Mouse (Mus musculus) limb, embryonic 12.5 days (tissue): ENCODE measurements around the gene Tob1. TPM values are rescaled to one million over a fixed set of nuclear protein-coding genes. Genes with fewer than 3 reads are reported as not detected.

Experiments used
- ATAC-seq: fragments of 200-750 bp; cut with Nextera tagmentation; 2 replicates; pipeline ENCODE4 v1.8.0; 2017; ENCODE audit warnings: low read depth, moderate TSS enrichment; ENCODE audit not compliant: insufficient number of reproducible peaks, insufficient read depth, low FRiP score, low TSS enrichment
- H3K27ac ChIP-seq: fragments of 300-500 bp; sonication (generic); 2 replicates; pipeline ENCODE4 v1.5.1; 2016; ENCODE audit warnings: mild to moderate bottlenecking, moderate library complexity
- H3K27me3 ChIP-seq: fragments of 300-500 bp; sonication (generic); 2 replicates; pipeline ENCODE4 v1.6.1; 2016; ENCODE audit warnings: mild to moderate bottlenecking, moderate library complexity
- H3K36me3 ChIP-seq: fragments of 300-500 bp; sonication (generic); 2 replicates; pipeline ENCODE4 v1.6.1; 2016; ENCODE audit warnings: mild to moderate bottlenecking, moderate library complexity
- H3K4me1 ChIP-seq: fragments of 300-500 bp; sonication (generic); replicated peaks from 2 replicates; pipeline ENCODE4 v1.6.1; 2016
- H3K4me2 ChIP-seq: fragments of 300-500 bp; sonication (generic); 2 replicates; pipeline ENCODE4 v1.6.1; 2016; ENCODE audit warnings: mild to moderate bottlenecking, moderate library complexity
- H3K4me3 ChIP-seq: fragments of 300-500 bp; sonication (generic); replicated peaks from 2 replicates; pipeline ENCODE4 v1.5.1; 2016; ENCODE audit warnings: mild to moderate bottlenecking
- H3K9ac ChIP-seq: fragments of 300-500 bp; sonication (generic); replicated peaks from 2 replicates; pipeline ENCODE4 v1.6.1; 2016; ENCODE audit warnings: mild to moderate bottlenecking, moderate library complexity
- H3K9me3 ChIP-seq: fragments of 300-500 bp; sonication (generic); 2 replicates; pipeline ENCODE4 v1.6.1; 2016; ENCODE audit warnings: mild to moderate bottlenecking, moderate library complexity
- WGBS: fragments of 180-500 bp; shearing (Covaris S2); methylation state at CpG from one replicate; pipeline ENCODE4 v1.1.7; 2016; 5-methylcytosine and 5-hydroxymethylcytosine counted together
- polyA plus RNA-seq: library from polyadenylated mRNA; unstranded; fragments of >200 nt; fragmentation: Nextera tagmentation; extraction: Ambion mirVana; gene quantifications from 2 replicates; pipeline ENCODE4 v1.2.1, GENCODE M21; 2016

Tob1 gene
- polyA plus RNA-seq = 36.8 and 37.1 TPM in 2 replicates

DNA sequence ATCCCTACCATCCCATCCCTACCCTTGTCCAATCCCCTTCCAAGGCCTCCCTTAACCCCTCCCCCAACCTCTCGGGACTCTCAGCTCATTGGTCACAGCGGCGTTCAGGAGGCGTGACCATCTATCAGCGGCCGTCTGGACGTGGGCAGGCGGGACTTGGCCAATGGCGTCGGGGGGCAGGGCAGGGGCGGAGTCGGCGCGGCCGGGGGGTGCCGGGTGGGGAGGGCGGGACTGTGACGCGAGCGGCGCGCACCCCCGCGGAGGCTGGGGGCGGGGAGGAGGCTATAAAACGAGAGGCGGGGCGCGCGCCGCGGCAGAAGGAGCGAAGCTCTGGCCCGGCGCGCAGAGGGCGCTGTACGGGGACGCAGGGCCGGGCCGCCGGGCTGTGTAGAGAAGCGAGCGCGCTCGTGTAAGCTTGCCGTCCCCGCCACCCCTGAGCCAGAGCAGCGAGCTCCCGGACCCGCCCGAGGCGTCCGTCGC, at the start of gene Tob1:
Gene Tob1, plus strand, starts transcription at position 331 of the 480 bp plus-strand sequence.
- ATAC-seq = peak; percentile 96
- Histone ChIP-seq H3K27me3 (no peaks in the 10 kb centered on the region), H3K4me2 (peak within 1 kb of the TSS; percentile 93), H3K9me3 (no peaks in the 10 kb centered on the region), H3K9ac (peak within 1 kb of the TSS; percentile 95), H3K27ac (peak within 1 kb of the TSS; percentile 99), H3K4me3 (peak within 1 kb of the TSS; percentile 96), H3K4me1 (peaks cover 25% of the 10 kb centered on the region), H3K36me3 (peaks cover 16% of the 10 kb centered on the region)
- WGBS = 1% methylated on average over 29 of the region's 55 CpGs

DNA sequence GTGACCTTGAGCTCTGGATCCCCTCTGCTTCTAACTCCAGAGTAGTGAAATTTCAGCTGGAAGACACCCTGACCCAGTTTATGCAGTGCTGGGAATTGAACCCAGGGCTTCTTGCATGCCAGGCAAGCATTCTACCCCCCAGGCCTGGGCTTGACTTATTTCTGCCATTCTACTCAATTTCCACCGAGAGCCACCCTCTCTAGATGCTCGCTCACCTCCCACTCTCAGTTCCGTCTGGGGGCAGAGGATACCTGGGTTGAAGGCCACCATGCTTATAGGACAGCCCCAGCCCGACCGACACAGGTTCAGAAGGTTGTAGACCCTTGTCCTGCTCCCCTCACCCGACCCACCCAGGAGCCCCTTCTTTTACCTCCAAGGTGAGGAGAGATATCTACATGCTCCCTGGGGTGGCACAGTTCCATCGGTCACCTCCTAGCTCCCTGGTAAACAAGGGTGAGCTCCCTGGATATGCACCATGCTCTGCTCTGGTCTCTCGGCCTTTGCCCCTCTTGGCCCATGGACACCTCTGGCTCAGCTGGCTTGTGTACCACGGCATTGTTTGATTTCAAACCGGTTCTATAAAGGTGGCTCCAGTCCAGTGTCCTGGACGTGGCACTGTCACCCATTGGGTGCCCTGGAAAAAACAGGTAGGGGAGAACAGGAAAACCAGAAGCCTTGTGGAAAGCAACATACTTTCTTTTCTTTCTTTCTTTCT, 49.2 kb upstream of the Tob1 start:
- no peak overlapping the region for H3K4me3 ChIP-seq
- no peaks in the 10 kb centered on the region for H3K36me3 ChIP-seq
- ATAC-seq = no peak
- 0 out of 2 replicates have a peak overlapping the region, but pooled peaks have one; percentile 92 for H3K27ac ChIP-seq
- WGBS = 87% methylated on average over 11 of the region's 11 CpGs
- no peaks in the 10 kb centered on the region for H3K9me3 ChIP-seq
- peaks cover 8% of the 10 kb centered on the region for H3K27me3 ChIP-seq
- H3K4me1 ChIP-seq = peaks cover 33% of the 10 kb centered on the region
- no peak overlapping the region for H3K9ac ChIP-seq
- no peak overlapping the region for H3K4me2 ChIP-seq

DNA sequence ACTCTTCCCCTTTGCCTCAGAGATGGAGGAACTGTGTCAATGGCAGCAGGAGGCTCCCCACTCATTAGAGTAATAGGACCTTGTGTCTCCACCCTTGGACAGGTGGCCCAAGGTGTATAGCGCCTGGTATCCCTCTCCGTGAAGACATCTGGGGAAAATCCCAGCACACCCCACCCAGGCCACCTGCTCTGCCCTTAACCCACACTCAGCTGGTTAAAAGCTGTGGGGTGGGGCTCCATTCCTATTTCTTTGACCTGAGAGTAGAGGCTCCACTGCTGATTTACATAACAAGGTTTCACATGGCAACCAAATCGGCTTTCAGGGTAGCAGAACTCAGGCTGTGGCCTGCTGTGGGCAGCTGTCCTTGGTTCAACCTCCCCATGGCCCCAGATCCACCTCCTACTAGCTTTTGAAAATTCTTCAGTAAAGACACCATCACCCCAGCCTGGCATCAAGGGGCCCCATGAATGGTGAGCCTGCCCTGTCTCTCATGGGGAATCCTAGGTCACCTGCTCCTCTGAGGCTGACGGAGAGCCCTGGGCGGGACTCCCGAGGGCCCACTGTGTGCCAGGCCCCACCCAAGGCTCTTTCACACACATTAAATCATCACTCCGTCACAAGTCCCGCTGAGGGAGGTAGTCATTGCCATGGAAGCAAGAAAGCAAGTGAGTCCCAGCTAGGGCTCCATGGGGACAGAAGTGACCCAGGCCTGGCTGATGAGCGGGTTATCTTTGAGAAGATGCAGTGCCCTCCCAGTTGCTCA, 48.1 kb upstream of the Tob1 start:
- Histone ChIP-seq H3K27ac (no peak overlapping the region), H3K9me3 (no peaks in the 10 kb centered on the region), H3K9ac (no peak overlapping the region), H3K27me3 (peaks cover 8% of the 10 kb centered on the region), H3K36me3 (no peaks in the 10 kb centered on the region), H3K4me1 (peaks cover 33% of the 10 kb centered on the region), H3K4me2 (no peak overlapping the region), H3K4me3 (no peak overlapping the region)
- ATAC-seq = no peak
- WGBS = 69% methylated on average over 9 of the region's 9 CpGs

DNA sequence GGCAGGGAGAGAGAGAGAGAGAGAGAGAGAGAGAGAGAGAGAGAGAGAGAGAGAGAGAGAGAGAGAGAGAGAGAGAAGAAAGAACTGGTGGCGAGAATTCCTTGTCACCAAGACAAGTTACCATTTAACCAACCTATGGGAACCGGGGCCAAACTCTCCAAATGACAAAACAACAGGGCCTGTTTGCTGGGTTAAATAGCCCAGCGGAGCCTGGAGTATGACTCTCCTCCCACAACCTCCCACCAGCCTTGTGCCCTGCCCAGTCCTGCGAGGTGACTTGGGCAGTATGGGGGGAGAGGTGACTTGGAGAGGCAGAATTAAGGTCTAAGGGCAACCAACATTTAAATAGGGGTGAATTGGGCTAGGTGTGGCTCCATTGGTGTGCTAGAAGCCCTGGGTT, 45.5 kb upstream of the Tob1 start:
- WGBS = 73% methylated on average over 4 of the region's 4 CpGs
- H3K4me2 ChIP-seq = no peak overlapping the region

GRCm38 (mm10) chr11:94168238-94168637, 43.0 kb upstream of the Tob1 start:
- Histone ChIP-seq H3K9me3 (no peaks in the 10 kb centered on the region), H3K4me2 (no peak overlapping the region), H3K9ac (no peak overlapping the region), H3K36me3 (no peaks in the 10 kb centered on the region), H3K27me3 (no peaks in the 10 kb centered on the region), H3K4me1 (no peaks in the 10 kb centered on the region), H3K4me3 (no peak overlapping the region), H3K27ac (no peak overlapping the region)
- 81% methylated on average over 5 of the region's 5 CpGs for WGBS
- no peak for ATAC-seq

More for the DNA sequence above, 45.5 kb upstream of the Tob1 start:
- Histone ChIP-seq H3K9ac (no peak overlapping the region), H3K36me3 (no peaks in the 10 kb centered on the region), H3K4me1 (peaks cover 8% of the 10 kb centered on the region), H3K4me3 (no peak overlapping the region), H3K27ac (no peak overlapping the region), H3K27me3 (peaks cover 8% of the 10 kb centered on the region), H3K9me3 (no peaks in the 10 kb centered on the region)
- no peak for ATAC-seq

DNA sequence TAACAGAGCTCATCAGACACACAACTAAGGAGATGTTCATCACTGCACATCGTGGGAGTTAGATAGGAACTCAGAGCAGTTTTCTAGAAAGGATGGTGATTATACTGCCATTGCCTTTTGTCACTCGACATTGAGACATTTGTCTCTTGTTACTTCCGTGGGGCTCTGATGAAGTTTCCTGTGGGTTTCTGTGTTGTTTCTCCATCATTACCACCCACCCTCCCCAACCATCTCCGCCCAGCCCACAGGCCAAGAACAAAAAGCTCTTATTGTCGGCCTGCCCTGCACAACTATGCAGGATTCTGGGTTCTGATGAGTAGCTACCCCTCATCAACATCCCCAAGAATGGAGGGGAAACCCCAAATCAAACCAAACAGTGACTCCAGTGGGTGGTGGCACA, 41.7 kb upstream of the Tob1 start:
- Histone ChIP-seq H3K36me3 (no peaks in the 10 kb centered on the region), H3K4me2 (no peak overlapping the region), H3K9ac (no peak overlapping the region), H3K27me3 (no peaks in the 10 kb centered on the region), H3K4me1 (no peaks in the 10 kb centered on the region), H3K4me3 (no peak overlapping the region), H3K27ac (no peak overlapping the region), H3K9me3 (no peaks in the 10 kb centered on the region)
- ATAC-seq = no peak
- 73% methylated on average over 5 of the region's 5 CpGs for WGBS

GRCm38 (mm10) chr11:94171691-94172090, 39.6 kb upstream of the Tob1 start:
- ATAC-seq = no peak
- no peaks in the 10 kb centered on the region for H3K36me3 ChIP-seq
- H3K4me2 ChIP-seq = no peak overlapping the region
- no peak overlapping the region for H3K27ac ChIP-seq
- WGBS = 89% methylated on average over 5 of the region's 5 CpGs
- H3K9me3 ChIP-seq = no peaks in the 10 kb centered on the region
- H3K4me1 ChIP-seq = peaks cover 7% of the 10 kb centered on the region
- no peak overlapping the region for H3K9ac ChIP-seq
- H3K27me3 ChIP-seq = no peaks in the 10 kb centered on the region
- H3K4me3 ChIP-seq = no peak overlapping the region

- H3K9ac ChIP-seq = no peak overlapping the region
- 78% methylated on average over 9 of the region's 9 CpGs for WGBS
- ATAC-seq = no peak
- H3K27ac ChIP-seq = no peak overlapping the region
- H3K36me3 ChIP-seq = no peaks in the 10 kb centered on the region
- H3K4me3 ChIP-seq = no peak overlapping the region
- H3K4me1 ChIP-seq = peaks cover 7% of the 10 kb centered on the region
- H3K9me3 ChIP-seq = no peaks in the 10 kb centered on the region
- no peak overlapping the region for H3K4me2 ChIP-seq
- no peaks in the 10 kb centered on the region for H3K27me3 ChIP-seq
Measured at GRCm38 (mm10) chr11:94172186-94172585, 39.1 kb upstream of the Tob1 start.

GRCm38 (mm10) chr11:94173726-94174146, 37.5 kb upstream of the Tob1 start:
- no peaks in the 10 kb centered on the region for H3K9me3 ChIP-seq
- no peak overlapping the region for H3K4me3 ChIP-seq
- no peak overlapping the region for H3K9ac ChIP-seq
- 65% methylated on average over 4 of the region's 4 CpGs for WGBS
- H3K4me2 ChIP-seq = no peak overlapping the region
- H3K27me3 ChIP-seq = no peaks in the 10 kb centered on the region
- H3K4me1 ChIP-seq = peaks cover 7% of the 10 kb centered on the region
- H3K36me3 ChIP-seq = no peaks in the 10 kb centered on the region
- H3K27ac ChIP-seq = no peak overlapping the region
- no peak for ATAC-seq

DNA sequence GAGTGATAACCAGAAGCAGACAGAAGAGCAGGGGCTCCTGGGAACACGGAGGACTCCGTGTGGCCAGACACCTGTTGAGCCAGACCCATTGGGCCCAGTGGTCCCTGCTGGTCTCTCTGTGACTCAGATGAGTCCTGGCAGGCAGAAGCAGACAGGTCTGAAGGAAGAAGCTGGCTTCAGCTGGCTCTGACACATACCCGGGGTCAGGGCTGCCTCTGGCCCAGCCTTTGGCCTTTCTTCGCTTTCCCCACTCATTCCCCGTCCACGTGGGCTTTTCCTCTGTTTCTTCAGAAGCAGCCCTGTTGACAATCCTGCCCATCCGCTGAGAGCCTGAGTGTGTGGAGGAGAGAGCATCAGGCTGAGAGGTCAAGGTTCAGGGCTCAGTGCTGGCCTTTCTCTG, 36.0 kb upstream of the Tob1 start:
- ATAC-seq = no peak
- H3K4me3 ChIP-seq = no peak overlapping the region
- 62% methylated on average over 7 of the region's 7 CpGs for WGBS
- H3K4me2 ChIP-seq = no peak overlapping the region
- H3K4me1 ChIP-seq = peaks cover 7% of the 10 kb centered on the region
- no peaks in the 10 kb centered on the region for H3K9me3 ChIP-seq
- no peaks in the 10 kb centered on the region for H3K27me3 ChIP-seq
- no peak overlapping the region for H3K9ac ChIP-seq
- no peaks in the 10 kb centered on the region for H3K36me3 ChIP-seq
- H3K27ac ChIP-seq = peak overlapping the region; percentile 41

DNA sequence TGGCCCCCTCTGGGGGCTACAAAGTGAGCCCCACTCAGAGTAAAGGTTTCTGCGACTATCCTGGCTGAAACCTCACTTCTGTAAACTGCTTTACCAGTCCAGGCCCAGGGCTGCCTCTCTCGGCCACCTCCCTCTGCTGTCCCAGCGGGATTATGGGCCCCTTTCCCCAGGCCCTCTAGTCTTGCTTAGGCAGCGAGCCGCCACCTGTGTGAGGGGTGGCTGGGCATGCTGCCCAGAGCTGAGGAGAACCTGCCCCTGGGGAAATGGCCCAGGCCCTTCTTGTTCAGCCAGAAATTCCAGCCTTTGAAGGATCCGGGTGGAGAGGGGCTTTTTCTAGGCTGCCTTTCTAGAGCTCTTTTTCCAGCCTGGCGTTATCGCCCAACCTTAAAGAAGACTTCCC, 35.6 kb upstream of the Tob1 start:
- no peak overlapping the region for H3K4me2 ChIP-seq
- ATAC-seq = no peak
- WGBS = 45% methylated on average over 8 of the region's 8 CpGs

More for the DNA sequence above, 35.6 kb upstream of the Tob1 start:
- Histone ChIP-seq H3K9me3 (no peaks in the 10 kb centered on the region), H3K9ac (no peak overlapping the region), H3K4me3 (no peak overlapping the region), H3K36me3 (no peaks in the 10 kb centered on the region), H3K4me1 (peaks cover 7% of the 10 kb centered on the region), H3K27me3 (no peaks in the 10 kb centered on the region), H3K27ac (peak overlapping the region; percentile 41)
